Mouse (Mus musculus) bone marrow macrophage, adult 2 months (primary cell): ENCODE data around the gene Barx1. TPM values are rescaled to one million over a fixed set of nuclear protein-coding genes. Genes with fewer than 3 reads are reported as not detected.

Experiments
- H3K27ac ChIP-seq: 2 replicates; pipeline ENCODE4 v1.5.1; 2012; ENCODE audit warnings: low read depth, low read length; ENCODE audit not compliant: insufficient read depth
- H3K4me1 ChIP-seq: 2 replicates; pipeline ENCODE4 v1.6.1; 2012; ENCODE audit warnings: low read length; ENCODE audit not compliant: control insufficient read depth, insufficient read depth
- H3K4me3 ChIP-seq: 2 replicates; pipeline ENCODE4 v1.5.1; 2012; ENCODE audit warnings: mild to moderate bottlenecking, low read length, moderate library complexity; ENCODE audit not compliant: insufficient read depth
- CTCF ChIP-seq: IDR thresholded peaks from 2 replicates; pipeline ENCODE4 v1.5.1; 2012; ENCODE audit warnings: low read depth, mild to moderate bottlenecking, low read length, moderate library complexity
- POLR2A ChIP-seq: IDR thresholded peaks from 2 replicates; pipeline ENCODE4 v1.6.1; 2012; ENCODE audit warnings: mild to moderate bottlenecking, low read depth, low read length, borderline replicate concordance
- polyA plus RNA-seq: library from polyadenylated mRNA; stranded (reverse); fragments of >200 nt; gene quantifications from 2 replicates; pipeline ENCODE4 v1.2.4, GENCODE M21; 2012; ENCODE audit not compliant: missing spikeins, insufficient read depth, insufficient read length

The Barx1 gene
- not detected in 2 replicates for polyA plus RNA-seq

GRCm38 (mm10) chr13:48662431-48663143 lies at the start of gene Barx1:
Gene Barx1 (plus strand): TSS chr13:48662998.
- TF ChIP-seq CTCF (no peak), POLR2A (no peak)
- Histone ChIP-seq H3K4me1 (no peaks in the 10 kb centered on the region), H3K27ac (no peak within 1 kb of the TSS), H3K4me3 (no peak within 1 kb of the TSS)

GRCm38 (mm10) chr13:48614525-48614924 lies 48.3 kb upstream of the Barx1 start:
- TF ChIP-seq CTCF (no peak), POLR2A (no peak)
- Histone ChIP-seq H3K4me1 (peaks cover 2% of the 10 kb centered on the region; the same call in 1 of the 2 replicates), H3K27ac (no peak overlapping the region), H3K4me3 (no peak overlapping the region)

- Histone ChIP-seq H3K4me3 (no peak overlapping the region), H3K4me1 (no peaks in the 10 kb centered on the region), H3K27ac (no peak overlapping the region)
- TF ChIP-seq CTCF, result no peak
- no peak for TF ChIP-seq POLR2A
Measured at GRCm38 (mm10) chr13:48617774-48618173, 45.0 kb upstream of the Barx1 start.

- Histone ChIP-seq H3K4me3 (no peak overlapping the region), H3K4me1 (no peaks in the 10 kb centered on the region), H3K27ac (no peak overlapping the region)
- TF ChIP-seq POLR2A, result no peak
- TF ChIP-seq CTCF, result no peak
Measured at GRCm38 (mm10) chr13:48618890-48619289, 43.9 kb upstream of the Barx1 start.

- Histone ChIP-seq H3K27ac (peak overlapping the region; percentile 50), H3K4me3 (peak overlapping the region; percentile 81), H3K4me1 (no peaks in the 10 kb centered on the region)
- TF ChIP-seq CTCF, result no peak
- no peak for TF ChIP-seq POLR2A
Measured at GRCm38 (mm10) chr13:48624968-48625398, 37.8 kb upstream of the Barx1 start.

GRCm38 (mm10) chr13:48625433-48626184 lies 37.2 kb upstream of the Barx1 start, which contains the start of gene Ptpdc1:
Gene Ptpdc1 (minus strand): TSS chr13:48625664.
- H3K27ac ChIP-seq, result peak within 1 kb of the TSS; percentile 50
- H3K4me1 ChIP-seq, result no peaks in the 10 kb centered on the region

GRCm38 (mm10) chr13:48631691-48632090 lies 31.1 kb upstream of the Barx1 start:
- TF ChIP-seq POLR2A (no peak), CTCF (no peak)
- no peak overlapping the region for H3K27ac ChIP-seq
- H3K4me1 ChIP-seq, result no peaks in the 10 kb centered on the region
- no peak overlapping the region for H3K4me3 ChIP-seq

More at GRCm38 (mm10) chr13:48625433-48626184, 37.2 kb upstream of the Barx1 start, which contains the start of gene Ptpdc1:
- TF ChIP-seq CTCF (no peak), POLR2A (no peak)
- peak within 1 kb of the TSS; percentile 81 for H3K4me3 ChIP-seq

- no peak for TF ChIP-seq POLR2A
- Histone ChIP-seq H3K4me1 (no peaks in the 10 kb centered on the region), H3K27ac (no peak overlapping the region), H3K4me3 (no peak overlapping the region)
Measured at GRCm38 (mm10) chr13:48637706-48638105, 25.1 kb upstream of the Barx1 start.

GRCm38 (mm10) chr13:48639570-48639969 lies 23.2 kb upstream of the Barx1 start:
- Histone ChIP-seq H3K27ac (no peak overlapping the region), H3K4me1 (peaks cover 5% of the 10 kb centered on the region; the same call in 1 of the 2 replicates), H3K4me3 (no peak overlapping the region)
- no peak for TF ChIP-seq POLR2A
- TF ChIP-seq CTCF, result no peak

GRCm38 (mm10) chr13:48643072-48643471 lies 19.7 kb upstream of the Barx1 start:
- H3K4me1 ChIP-seq, result peaks cover 8% of the 10 kb centered on the region
- no peak overlapping the region for H3K27ac ChIP-seq
- TF ChIP-seq POLR2A (no peak), CTCF (no peak)
- no peak overlapping the region for H3K4me3 ChIP-seq
